Mouse (Mus musculus): ENCODE measurements around the gene Lpp. TPM values are rescaled to one million over a fixed set of nuclear protein-coding genes. Genes with fewer than 3 reads are reported as not detected.

The Lpp gene
- polyA plus RNA-seq, 1 experiment from 2014 or later, result 79.2 TPM

DNA sequence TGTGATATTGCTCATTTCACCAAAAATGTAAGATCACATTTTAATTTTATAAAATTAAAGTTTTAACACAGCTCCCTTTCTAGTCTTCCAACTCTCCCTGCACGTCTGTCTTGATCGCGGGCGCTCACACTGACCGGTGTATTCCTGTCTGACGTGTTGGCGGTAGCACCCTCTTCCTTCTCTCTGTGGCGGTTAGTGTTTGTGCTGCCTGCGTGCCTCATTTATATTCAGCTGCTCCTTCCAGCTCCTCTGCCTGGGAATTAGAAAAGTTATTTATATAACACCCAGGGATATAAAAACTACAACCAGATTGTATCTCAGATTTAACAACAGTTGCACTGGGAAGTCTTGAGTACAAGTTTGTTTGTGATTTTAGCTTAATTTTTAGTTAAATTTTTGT, 573.2 kb downstream of the Lpp start:
- H3K9me3 ChIP-seq (ENCODE audit: control insufficient read depth, low read length), result no peaks in the 10 kb centered on the region
- H3K4me1 ChIP-seq (replicated peaks; ENCODE audit: control insufficient read depth, insufficient read depth, low read length), result no peaks in the 10 kb centered on the region
- H3K36me3 ChIP-seq (ENCODE audit: control insufficient read depth, insufficient read depth, low read length), result no peaks in the 10 kb centered on the region
- WGBS, result 93% methylated on average over 9 of the region's 9 CpGs
- H3K27ac ChIP-seq (ENCODE audit: low read depth), result no peak overlapping the region
- no peak overlapping the region for H3K4me2 ChIP-seq (ENCODE audit: low read length)
- DNase-seq (ENCODE audit: low spot score) (peak; percentile 40), ATAC-seq (replicated peaks; ENCODE audit: low FRiP score, low TSS enrichment, low read depth) (no peak)
- H3K4me3 ChIP-seq (ENCODE audit: low read depth, low read length), result no peak overlapping the region
- H3K9ac ChIP-seq (ENCODE audit: low read length), result no peak overlapping the region
- no peaks in the 10 kb centered on the region for H3K27me3 ChIP-seq (replicated peaks; ENCODE audit: control insufficient read depth, insufficient read depth, low read length)

DNA sequence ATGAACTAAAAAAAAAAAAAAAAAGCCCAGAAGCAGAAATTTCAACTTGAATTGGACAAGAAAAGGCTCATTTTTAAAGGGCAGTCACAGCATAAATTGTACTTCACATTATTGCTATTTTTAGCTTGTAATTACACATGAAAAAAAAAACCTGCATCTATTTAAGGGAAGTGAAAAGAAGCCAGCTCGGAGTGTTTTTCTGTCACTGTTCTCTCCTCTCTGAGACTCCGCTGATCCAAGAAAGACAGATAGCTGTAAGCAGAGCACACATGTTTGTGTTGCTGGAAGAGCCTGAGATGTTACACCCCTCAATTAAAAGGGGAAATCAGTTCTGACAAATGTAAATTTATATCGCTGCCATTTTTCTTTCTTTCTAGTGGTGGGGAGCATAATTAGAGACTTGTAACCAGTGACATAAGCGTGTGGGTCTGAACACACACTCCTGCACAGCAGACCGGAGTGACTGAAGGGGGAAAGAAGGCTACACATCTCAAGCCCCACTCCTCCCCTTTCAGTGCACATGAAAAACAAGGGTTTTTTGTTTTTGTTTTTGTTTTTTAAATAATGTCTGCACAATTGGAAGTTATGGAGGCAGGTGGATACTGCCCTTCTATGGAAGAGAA, 579.8 kb downstream of the Lpp start:
- DNase-seq (ENCODE audit: low spot score), result no peak

DNA sequence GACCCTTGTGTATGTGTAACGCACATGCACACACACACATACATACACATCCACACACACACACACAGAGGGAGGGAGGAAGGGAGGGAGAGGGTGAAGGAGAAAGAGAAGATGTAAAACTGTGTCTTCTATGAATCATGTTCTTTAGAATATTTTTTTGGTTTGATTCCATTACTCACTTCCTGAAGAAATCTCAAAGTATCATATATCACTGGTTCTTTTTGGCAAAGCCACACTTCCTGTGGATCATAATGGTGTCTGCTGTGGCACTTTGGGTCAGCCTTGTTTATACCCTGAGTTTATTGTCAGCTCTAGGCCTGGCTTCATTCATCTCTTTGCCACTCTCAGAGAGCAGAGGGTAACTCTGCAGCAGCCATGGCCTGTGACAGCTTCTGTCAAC, 584.5 kb downstream of the Lpp start:
- no peak for ATAC-seq (replicated peaks; ENCODE audit: low FRiP score, low TSS enrichment, low read depth)
- Histone ChIP-seq H3K4me3 (ENCODE audit: low read depth, low read length) (no peak overlapping the region), H3K9me3 (ENCODE audit: control insufficient read depth, low read length) (no peaks in the 10 kb centered on the region), H3K27ac (ENCODE audit: low read depth) (no peak overlapping the region), H3K4me1 (replicated peaks; ENCODE audit: control insufficient read depth, insufficient read depth, low read length) (no peaks in the 10 kb centered on the region), H3K36me3 (ENCODE audit: control insufficient read depth, insufficient read depth, low read length) (peaks cover 22% of the 10 kb centered on the region), H3K27me3 (replicated peaks; ENCODE audit: control insufficient read depth, insufficient read depth, low read length) (no peaks in the 10 kb centered on the region), H3K4me2 (ENCODE audit: low read length) (no peak overlapping the region), H3K9ac (ENCODE audit: low read length) (no peak overlapping the region)
- WGBS, result 87% methylated on average over 1 of the region's 1 CpGs
- DNase-seq (ENCODE audit: low spot score), result no peak

More for the DNA sequence above, 579.8 kb downstream of the Lpp start:
- WGBS, result 86% methylated on average over 5 of the region's 5 CpGs
- no peaks in the 10 kb centered on the region for H3K9me3 ChIP-seq (ENCODE audit: control insufficient read depth, low read length)
- H3K4me2 ChIP-seq (ENCODE audit: low read length), result no peak overlapping the region
- H3K27me3 ChIP-seq (replicated peaks; ENCODE audit: control insufficient read depth, insufficient read depth, low read length), result no peaks in the 10 kb centered on the region
- H3K4me1 ChIP-seq (replicated peaks; ENCODE audit: control insufficient read depth, insufficient read depth, low read length), result no peaks in the 10 kb centered on the region
- no peak overlapping the region for H3K4me3 ChIP-seq (ENCODE audit: low read depth, low read length)
- peaks cover 7% of the 10 kb centered on the region for H3K36me3 ChIP-seq (ENCODE audit: control insufficient read depth, insufficient read depth, low read length)
- H3K27ac ChIP-seq (ENCODE audit: low read depth), result no peak overlapping the region
- H3K9ac ChIP-seq (ENCODE audit: low read length), result no peak overlapping the region
- ATAC-seq (replicated peaks; ENCODE audit: low FRiP score, low TSS enrichment, low read depth), result no peak

DNA sequence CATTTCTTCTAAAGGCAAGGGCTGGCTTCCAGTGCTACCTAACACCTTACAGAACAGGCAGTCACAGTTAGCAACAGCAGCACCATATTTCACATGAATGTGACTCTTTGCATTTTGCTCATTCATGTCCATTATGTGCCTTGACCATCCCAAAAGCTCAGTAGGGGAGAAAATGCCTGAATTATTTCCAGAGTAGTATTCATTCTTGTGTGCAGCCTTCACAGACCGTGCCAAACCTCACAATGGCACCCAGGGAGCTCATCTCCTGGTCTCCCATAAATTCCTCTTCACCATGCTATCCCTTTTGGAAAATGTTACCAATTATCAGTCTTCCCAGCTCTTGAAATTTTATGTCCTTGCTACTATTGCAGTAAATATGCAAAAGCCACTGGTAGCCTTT, 584.9 kb downstream of the Lpp start:
- ATAC-seq (replicated peaks; ENCODE audit: low FRiP score, low TSS enrichment, low read depth), result no peak
- Histone ChIP-seq H3K4me1 (replicated peaks; ENCODE audit: control insufficient read depth, insufficient read depth, low read length) (no peaks in the 10 kb centered on the region), H3K4me2 (ENCODE audit: low read length) (no peak overlapping the region), H3K27ac (ENCODE audit: low read depth) (no peak overlapping the region), H3K27me3 (replicated peaks; ENCODE audit: control insufficient read depth, insufficient read depth, low read length) (no peaks in the 10 kb centered on the region), H3K9me3 (ENCODE audit: control insufficient read depth, low read length) (no peaks in the 10 kb centered on the region), H3K4me3 (ENCODE audit: low read depth, low read length) (no peak overlapping the region), H3K36me3 (ENCODE audit: control insufficient read depth, insufficient read depth, low read length) (peaks cover 25% of the 10 kb centered on the region), H3K9ac (ENCODE audit: low read length) (no peak overlapping the region)
- whole genome bisulfite sequencing, result 88% methylated on average over 1 of the region's 1 CpGs
- no peak for DNase-seq (ENCODE audit: low spot score)

- Histone ChIP-seq H3K9me3 (ENCODE audit: control insufficient read depth, low read length) (no peaks in the 10 kb centered on the region), H3K27ac (ENCODE audit: low read depth) (no peak overlapping the region), H3K36me3 (ENCODE audit: control insufficient read depth, insufficient read depth, low read length) (peaks cover 25% of the 10 kb centered on the region), H3K27me3 (replicated peaks; ENCODE audit: control insufficient read depth, insufficient read depth, low read length) (no peaks in the 10 kb centered on the region), H3K4me3 (ENCODE audit: low read depth, low read length) (no peak overlapping the region), H3K4me2 (ENCODE audit: low read length) (no peak overlapping the region), H3K4me1 (replicated peaks; ENCODE audit: control insufficient read depth, insufficient read depth, low read length) (no peaks in the 10 kb centered on the region), H3K9ac (ENCODE audit: low read length) (no peak overlapping the region)
- ATAC-seq (replicated peaks; ENCODE audit: low FRiP score, low TSS enrichment, low read depth), result no peak
- DNase-seq (ENCODE audit: low spot score), result no peak
- WGBS, result 98% methylated on average over 4 of the region's 4 CpGs
Observed at GRCm38 (mm10) chr16:24979391-24979790, 586.1 kb downstream of the Lpp start.

DNA sequence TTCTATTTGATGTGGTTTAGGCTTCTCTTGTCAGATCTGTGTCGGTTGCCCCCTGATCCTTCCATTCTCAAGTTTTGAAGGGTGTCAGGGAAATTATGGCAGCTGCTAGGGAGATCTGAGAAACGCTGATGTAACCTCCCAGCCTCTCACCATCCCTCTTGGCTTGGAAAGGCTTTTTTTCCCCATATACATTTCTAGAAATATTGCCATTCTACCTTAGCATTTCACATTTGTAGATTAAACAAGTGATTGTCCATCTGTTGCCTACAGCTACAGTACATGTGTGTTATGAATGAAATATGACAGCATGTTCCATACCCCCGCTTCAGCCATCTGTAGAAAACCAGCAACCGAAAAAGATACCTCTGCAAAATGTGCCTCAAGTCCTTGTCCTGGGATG, 589.5 kb downstream of the Lpp start:
- H3K4me3 ChIP-seq (ENCODE audit: low read depth, low read length), result no peak overlapping the region
- no peaks in the 10 kb centered on the region for H3K9me3 ChIP-seq (ENCODE audit: control insufficient read depth, low read length)
- DNase-seq (ENCODE audit: low spot score), result no peak
- H3K4me1 ChIP-seq (replicated peaks; ENCODE audit: control insufficient read depth, insufficient read depth, low read length), result no peaks in the 10 kb centered on the region
- H3K27ac ChIP-seq (ENCODE audit: low read depth), result no peak overlapping the region
- H3K36me3 ChIP-seq (ENCODE audit: control insufficient read depth, insufficient read depth, low read length), result peaks cover 25% of the 10 kb centered on the region
- H3K9ac ChIP-seq (ENCODE audit: low read length), result no peak overlapping the region
- ATAC-seq (replicated peaks; ENCODE audit: low FRiP score, low TSS enrichment, low read depth), result no peak
- no peak overlapping the region for H3K4me2 ChIP-seq (ENCODE audit: low read length)
- WGBS, result 82% methylated on average over 4 of the region's 4 CpGs
- no peaks in the 10 kb centered on the region for H3K27me3 ChIP-seq (replicated peaks; ENCODE audit: control insufficient read depth, insufficient read depth, low read length)

- Histone ChIP-seq H3K4me3 (ENCODE audit: low read depth, low read length) (no peak overlapping the region), H3K27me3 (replicated peaks; ENCODE audit: control insufficient read depth, insufficient read depth, low read length) (no peaks in the 10 kb centered on the region), H3K9ac (ENCODE audit: low read length) (no peak overlapping the region), H3K4me2 (ENCODE audit: low read length) (no peak overlapping the region), H3K36me3 (ENCODE audit: control insufficient read depth, insufficient read depth, low read length) (no peaks in the 10 kb centered on the region), H3K4me1 (replicated peaks; ENCODE audit: control insufficient read depth, insufficient read depth, low read length) (peaks cover 9% of the 10 kb centered on the region; the same call in 1 of the 2 replicates), H3K9me3 (ENCODE audit: control insufficient read depth, low read length) (no peaks in the 10 kb centered on the region), H3K27ac (ENCODE audit: low read depth) (no peak overlapping the region)
- ATAC-seq (replicated peaks; ENCODE audit: low FRiP score, low TSS enrichment, low read depth) (no peak), DNase-seq (ENCODE audit: low spot score) (no peak)
- WGBS, result 85% methylated on average over 11 of the region's 11 CpGs
Observed at GRCm38 (mm10) chr16:24990331-24990730, 597.0 kb downstream of the Lpp start.

- no peak for DNase-seq (ENCODE audit: low spot score)
- Histone ChIP-seq H3K4me3 (ENCODE audit: low read depth, low read length) (no peak overlapping the region), H3K9me3 (ENCODE audit: control insufficient read depth, low read length) (no peaks in the 10 kb centered on the region), H3K36me3 (ENCODE audit: control insufficient read depth, insufficient read depth, low read length) (no peaks in the 10 kb centered on the region), H3K4me1 (replicated peaks; ENCODE audit: control insufficient read depth, insufficient read depth, low read length) (peaks cover 9% of the 10 kb centered on the region; the same call in 1 of the 2 replicates), H3K9ac (ENCODE audit: low read length) (no peak overlapping the region), H3K27me3 (replicated peaks; ENCODE audit: control insufficient read depth, insufficient read depth, low read length) (no peaks in the 10 kb centered on the region), H3K27ac (ENCODE audit: low read depth) (no peak overlapping the region), H3K4me2 (ENCODE audit: low read length) (no peak overlapping the region)
- no peak for ATAC-seq (replicated peaks; ENCODE audit: low FRiP score, low TSS enrichment, low read depth)
- WGBS, result 86% methylated on average over 10 of the region's 10 CpGs
Observed at GRCm38 (mm10) chr16:24991059-24991541, 597.8 kb downstream of the Lpp start.

DNA sequence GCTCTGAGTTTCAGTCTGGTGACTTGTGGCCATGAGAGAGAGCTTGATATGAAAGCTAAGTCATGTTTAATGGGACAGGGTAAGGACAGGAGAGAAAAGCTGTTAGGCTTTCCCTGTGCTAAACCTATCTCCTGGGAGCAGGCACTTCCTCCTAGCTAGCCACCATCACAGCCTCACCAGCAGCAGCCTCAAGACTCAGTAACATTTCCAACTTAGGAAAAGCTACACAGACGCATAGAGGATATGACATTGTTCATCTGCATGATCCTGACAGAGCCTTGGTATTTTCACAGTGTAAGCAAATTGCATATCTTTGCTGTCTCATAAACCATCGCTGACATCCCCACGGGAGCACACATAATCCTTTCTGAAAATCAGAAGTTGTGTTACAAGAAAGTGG, 598.7 kb downstream of the Lpp start:
- Histone ChIP-seq H3K9me3 (ENCODE audit: control insufficient read depth, low read length) (no peaks in the 10 kb centered on the region), H3K9ac (ENCODE audit: low read length) (no peak overlapping the region), H3K4me2 (ENCODE audit: low read length) (no peak overlapping the region), H3K4me3 (ENCODE audit: low read depth, low read length) (no peak overlapping the region), H3K27me3 (replicated peaks; ENCODE audit: control insufficient read depth, insufficient read depth, low read length) (no peaks in the 10 kb centered on the region), H3K27ac (ENCODE audit: low read depth) (peak overlapping the region; percentile 54; the same call in 1 of the 2 replicates), H3K4me1 (replicated peaks; ENCODE audit: control insufficient read depth, insufficient read depth, low read length) (peaks cover 9% of the 10 kb centered on the region; the same call in 1 of the 2 replicates), H3K36me3 (ENCODE audit: control insufficient read depth, insufficient read depth, low read length) (no peaks in the 10 kb centered on the region)
- ATAC-seq (replicated peaks; ENCODE audit: low FRiP score, low TSS enrichment, low read depth) (no peak), DNase-seq (ENCODE audit: low spot score) (no peak)
- 35% methylated on average over 3 of the region's 3 CpGs for WGBS

Data from intestine, embryonic 14.5 days (tissue).